Mouse (Mus musculus) A20 (cell line): ENCODE measurements around the gene AU021092.
"Not testable (repeated sequence)": the region's sequence is repeated elsewhere in the genome, so short reads cannot be mapped to it uniquely, and the experiment has no call there.

Source experiments
- DNase-seq: peaks from one replicate; pipeline ENCODE4 v3.0.0-alpha.2; 2011; ENCODE audit warnings: low read depth, low spot score

Gene AU021092

DNA sequence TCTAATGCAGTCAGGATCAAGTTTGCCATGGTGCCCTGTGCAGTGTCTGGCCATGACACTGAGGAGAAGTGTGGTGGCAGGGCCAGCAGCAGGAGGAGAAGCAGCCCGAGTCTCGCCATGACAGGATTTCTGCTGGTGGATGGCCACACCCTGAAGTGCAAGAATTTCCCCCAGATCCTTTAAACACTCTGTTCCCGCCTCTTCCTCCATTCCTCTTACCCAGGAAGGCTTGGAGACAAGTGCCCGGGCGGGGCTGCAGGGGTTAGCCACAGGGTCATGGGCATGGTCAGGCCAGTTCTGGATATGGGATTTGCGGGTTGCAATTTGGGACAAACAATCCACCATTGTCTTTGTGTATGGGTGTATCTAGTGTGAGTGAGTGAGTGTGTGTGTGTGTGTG is at the start of gene AU021092:
Gene AU021092, minus strand, starts transcription at position 160 of the 400 bp plus-strand sequence.
- no peak for DNase-seq

GRCm38 (mm10) chr16:5271411-5272035 is 49.4 kb upstream of the AU021092 start:
- DNase-seq: no peak

DNA sequence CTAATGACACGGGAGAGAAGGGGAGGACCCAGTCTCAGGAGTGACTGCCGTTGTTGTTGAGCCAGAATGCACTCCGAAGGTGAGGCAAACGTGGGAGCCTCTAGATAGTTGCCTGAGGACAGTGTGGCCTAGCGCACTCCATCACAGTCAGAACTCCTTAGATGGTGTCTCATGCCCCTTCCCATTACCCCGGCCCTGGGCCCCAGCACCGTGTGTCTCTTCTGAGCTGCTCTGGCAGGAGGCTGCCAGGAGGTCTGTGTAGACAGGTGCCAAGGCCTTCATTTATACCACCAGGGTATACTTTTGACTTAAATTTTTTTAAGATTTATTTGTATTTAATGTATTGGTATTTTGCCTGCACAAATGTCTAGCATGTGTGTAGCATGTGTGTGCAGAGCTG is 41.8 kb upstream of the AU021092 start:
- DNase-seq: no peak

DNA sequence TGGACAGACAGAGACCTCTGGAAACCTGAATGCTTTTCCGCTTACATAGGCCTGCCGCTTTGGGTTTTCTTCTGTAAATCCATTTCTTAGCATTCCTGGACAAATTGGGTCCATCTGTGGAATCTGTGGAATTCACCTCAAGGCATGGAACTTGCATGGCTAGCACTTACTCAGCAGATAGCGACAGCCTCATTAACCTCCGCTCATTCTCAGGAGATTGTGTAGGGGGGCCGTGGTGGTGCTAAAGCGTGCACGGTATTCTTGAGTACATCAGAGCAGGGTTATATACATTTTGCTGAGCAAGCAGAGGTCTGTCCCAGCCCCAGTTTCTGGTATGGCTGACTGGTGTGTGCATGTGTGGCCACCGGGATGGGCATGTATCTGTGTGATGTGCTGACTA is 41.1 kb upstream of the AU021092 start:
- DNase-seq: no peak

DNA sequence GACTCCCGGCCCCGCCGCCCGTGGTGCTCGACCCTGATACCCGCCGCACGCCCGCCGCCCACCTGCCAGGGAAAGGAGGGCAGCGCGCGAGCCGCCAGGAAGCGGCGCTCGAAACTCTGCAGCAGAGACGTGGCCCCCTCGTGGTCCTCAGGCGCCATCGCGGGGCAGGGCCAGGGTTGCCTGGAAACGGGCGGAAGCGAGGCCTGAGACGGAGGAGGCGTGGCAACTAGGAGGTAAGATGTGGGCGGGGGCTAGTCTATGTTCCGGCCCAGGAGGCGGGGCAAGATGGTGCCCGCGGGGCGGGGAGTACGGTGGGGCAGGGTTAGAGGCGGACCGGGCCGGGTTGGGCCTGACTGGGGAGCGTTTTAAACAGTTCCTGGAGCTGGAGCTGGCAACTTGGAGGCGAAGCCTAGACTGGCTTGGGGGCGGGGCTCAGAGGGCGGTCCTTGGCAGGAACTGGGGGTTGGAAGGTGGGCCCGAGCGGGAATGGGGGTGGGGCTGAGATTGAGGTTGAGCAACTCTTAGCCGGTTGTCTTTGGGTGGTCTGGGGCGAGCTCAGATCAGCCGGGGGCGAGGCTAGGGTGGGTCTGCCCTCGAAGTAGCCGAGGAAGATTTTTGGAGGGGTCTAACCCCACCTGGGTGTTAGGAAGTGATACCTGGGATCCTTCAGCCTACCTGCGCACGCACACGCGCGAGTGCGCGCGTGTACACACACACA is 33.8 kb upstream of the AU021092 start, which contains the start of gene Eef2kmt:
Gene Eef2kmt, minus strand, starts transcription at position 205 of the 718 bp plus-strand sequence.
- DNase-seq: peak; percentile 99

GRCm38 (mm10) chr16:5255081-5255740 is 33.1 kb upstream of the AU021092 start:
- DNase-seq: peak; percentile 73

DNA sequence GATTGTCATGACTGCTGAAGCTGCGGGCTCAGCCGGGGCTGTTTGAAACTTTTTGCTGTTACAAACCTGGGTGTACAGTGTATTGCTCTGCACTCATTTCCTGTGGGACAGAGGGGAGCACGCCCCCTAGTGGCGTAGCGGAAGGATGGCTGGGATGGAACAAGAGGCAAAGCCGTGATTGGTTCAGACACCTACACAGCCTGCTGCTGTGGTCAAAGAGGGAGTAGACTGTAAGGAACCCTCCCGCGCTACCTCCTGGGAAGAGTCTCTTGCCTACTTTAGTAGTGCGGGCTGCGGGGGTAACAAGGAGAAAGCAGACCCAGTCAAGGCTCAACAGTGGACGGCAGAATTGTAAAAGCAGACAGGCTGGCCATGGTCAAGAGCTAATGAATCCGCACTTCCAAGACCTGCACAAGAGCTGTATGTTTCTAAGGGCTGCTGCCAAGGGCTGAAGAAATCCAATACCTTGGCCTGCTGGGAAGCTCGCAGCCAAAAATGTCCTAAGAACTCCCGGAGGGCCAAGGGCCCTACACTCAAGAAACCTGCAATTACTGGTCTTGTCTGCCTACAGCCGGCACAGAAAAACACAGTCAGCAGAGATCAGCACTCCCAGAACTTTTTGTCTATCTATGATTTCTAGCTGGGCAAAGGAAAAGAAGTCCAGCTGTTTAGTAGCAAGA is 32.4 kb upstream of the AU021092 start:
- peak; percentile 92 for DNase-seq

DNA sequence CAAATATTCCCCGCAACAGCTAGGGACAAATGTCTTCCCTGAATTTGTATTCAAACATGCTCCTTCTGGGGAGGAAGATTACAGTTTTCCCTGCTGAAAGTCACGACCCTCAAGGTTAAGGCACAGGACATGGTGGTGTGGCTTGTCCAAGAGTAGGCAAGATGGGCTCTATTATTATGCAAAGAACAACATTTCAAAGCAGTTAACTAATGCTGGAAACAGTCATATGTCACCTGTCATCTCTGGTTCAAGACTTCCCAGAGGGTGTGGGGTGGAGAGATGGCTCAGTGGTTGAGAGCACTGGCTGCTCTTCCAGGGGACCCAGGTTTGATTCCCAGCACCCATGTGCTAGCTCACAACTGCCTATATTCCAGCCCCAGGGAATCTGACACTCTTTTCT is 30.2 kb upstream of the AU021092 start:
- no peak for DNase-seq

- DNase-seq: no peak
These were observed 28.8 kb upstream of the AU021092 start for GRCm38 (mm10) chr16:5250891-5251290.

GRCm38 (mm10) chr16:5244411-5244810 is 22.3 kb upstream of the AU021092 start:
- peak; percentile 69 for DNase-seq

GRCm38 (mm10) chr16:5242882-5243281 is 20.8 kb upstream of the AU021092 start:
- no peak for DNase-seq

- DNase-seq: no peak
These were observed 20.3 kb upstream of the AU021092 start for GRCm38 (mm10) chr16:5242355-5242754.

DNA sequence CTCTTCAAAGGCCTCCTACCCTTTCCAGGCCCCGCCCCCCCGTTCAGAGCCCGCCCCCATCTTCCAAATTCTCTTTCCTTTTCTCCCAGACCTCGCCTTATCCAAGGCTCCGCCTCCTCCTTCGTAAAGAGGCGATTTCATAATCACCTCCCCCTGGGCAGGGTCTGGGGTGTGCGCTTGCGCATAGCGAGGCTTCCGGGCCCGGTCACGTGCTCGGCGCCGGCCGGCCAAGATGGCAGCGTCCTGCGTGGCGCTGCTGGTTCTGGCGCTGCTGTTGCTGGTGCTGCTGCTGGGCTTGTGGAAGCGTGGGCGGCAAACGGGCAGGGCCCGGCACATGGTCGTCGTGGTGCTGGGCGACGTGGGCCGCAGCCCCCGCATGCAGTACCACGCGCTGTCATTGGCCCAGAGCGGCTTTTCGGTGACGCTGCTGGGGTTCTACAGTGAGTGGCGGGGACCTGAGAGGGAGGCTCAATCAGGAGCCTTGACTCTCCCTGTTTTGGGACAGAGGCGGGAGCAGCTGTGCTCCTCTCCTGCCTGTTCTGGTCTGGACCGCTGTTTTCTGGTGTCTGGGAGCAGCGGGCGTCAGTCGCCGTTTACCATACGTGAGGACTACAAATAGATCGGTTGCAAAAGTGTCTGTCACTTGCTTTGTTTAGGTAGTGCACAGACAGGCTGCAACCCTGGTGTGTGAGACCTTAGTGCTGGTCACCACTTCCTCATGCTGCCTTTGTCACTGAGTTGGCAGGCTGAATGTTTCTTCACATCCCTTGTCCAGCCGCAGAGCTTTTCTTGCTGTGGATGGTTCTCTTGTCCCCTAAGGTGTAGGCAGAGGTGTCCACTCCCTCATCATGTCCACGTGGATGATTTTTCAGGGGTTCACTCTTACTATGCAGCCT is 11.6 kb upstream of the AU021092 start, which contains the start of gene Alg1:
Gene Alg1, plus strand, starts transcription at position 204 of the 896 bp plus-strand sequence.
- DNase-seq: peak; percentile 92

GRCm38 (mm10) chr16:5232982-5233381 is 10.9 kb upstream of the AU021092 start:
- DNase-seq: no peak

- not testable (repeated sequence) for DNase-seq
These were observed 6.0 kb upstream of the AU021092 start for GRCm38 (mm10) chr16:5228103-5228502.

GRCm38 (mm10) chr16:5227501-5227900 is 5.4 kb upstream of the AU021092 start:
- not testable (repeated sequence) for DNase-seq

DNA sequence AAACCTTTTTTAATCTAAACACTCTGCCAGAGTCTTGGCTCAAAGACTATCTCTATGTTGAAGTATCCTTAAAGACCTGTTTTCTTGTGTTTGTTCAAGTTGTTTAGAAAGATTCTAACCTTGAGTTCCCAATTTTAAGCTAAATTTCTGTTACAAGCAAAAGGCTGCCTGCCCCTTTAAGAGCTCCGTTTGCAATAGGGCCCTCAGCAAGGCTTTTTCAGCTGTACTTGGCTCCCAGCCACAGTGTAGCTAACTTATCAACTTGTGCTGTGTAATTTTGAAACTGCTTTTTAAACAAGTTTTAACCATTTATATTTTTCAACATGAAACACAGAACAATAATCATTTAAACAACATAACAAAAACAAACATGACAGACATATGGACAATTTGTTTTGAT is 4.4 kb upstream of the AU021092 start:
- DNase-seq: not testable (repeated sequence)

DNA sequence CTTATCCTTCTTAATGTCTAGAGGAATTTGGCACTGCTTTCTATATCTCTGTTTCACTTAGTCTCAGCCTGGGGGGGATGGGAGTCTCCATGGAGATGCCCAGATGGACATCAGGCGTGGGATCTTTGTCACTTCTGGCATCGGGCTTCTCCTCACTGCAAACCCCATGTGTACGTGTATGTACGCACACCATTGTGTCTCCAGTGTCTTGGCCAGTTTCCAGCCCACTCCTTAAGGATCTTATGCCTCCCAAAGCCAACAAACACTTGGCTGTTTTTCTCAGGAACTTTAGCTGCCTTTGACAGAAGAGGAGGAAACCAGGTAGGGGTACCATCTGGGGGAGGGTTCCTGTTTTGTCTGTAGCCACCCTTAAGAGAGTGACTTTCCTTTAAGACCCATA is 696 bp downstream of the AU021092 start:
- no peak for DNase-seq

GRCm38 (mm10) chr16:5217341-5218133 is 4.6 kb downstream of the AU021092 start:
- no peak for DNase-seq

DNA sequence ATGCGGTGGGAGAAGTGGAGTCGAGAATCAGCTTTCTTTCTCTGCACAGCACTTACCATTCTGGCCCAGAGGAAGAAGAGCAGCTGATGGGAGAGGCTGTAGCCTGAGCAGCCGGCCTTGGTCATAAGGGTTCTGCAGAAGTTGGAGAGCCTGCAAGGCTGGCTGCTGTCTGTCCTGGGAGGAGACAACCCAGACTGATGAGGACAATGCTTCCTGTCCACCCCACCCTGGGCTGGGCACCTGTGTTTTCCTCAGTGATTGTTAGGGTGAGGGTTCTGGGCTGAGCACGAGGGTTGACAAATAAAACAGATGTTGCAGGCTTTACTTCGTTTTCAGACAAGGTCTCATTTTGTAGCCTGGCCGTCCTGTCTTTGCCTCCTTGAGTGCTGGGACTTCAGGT is 5.4 kb downstream of the AU021092 start:
- DNase-seq: no peak
